10 mouse cellular contexts compared by ENCODE assay signal in the genomic region with DNA sequence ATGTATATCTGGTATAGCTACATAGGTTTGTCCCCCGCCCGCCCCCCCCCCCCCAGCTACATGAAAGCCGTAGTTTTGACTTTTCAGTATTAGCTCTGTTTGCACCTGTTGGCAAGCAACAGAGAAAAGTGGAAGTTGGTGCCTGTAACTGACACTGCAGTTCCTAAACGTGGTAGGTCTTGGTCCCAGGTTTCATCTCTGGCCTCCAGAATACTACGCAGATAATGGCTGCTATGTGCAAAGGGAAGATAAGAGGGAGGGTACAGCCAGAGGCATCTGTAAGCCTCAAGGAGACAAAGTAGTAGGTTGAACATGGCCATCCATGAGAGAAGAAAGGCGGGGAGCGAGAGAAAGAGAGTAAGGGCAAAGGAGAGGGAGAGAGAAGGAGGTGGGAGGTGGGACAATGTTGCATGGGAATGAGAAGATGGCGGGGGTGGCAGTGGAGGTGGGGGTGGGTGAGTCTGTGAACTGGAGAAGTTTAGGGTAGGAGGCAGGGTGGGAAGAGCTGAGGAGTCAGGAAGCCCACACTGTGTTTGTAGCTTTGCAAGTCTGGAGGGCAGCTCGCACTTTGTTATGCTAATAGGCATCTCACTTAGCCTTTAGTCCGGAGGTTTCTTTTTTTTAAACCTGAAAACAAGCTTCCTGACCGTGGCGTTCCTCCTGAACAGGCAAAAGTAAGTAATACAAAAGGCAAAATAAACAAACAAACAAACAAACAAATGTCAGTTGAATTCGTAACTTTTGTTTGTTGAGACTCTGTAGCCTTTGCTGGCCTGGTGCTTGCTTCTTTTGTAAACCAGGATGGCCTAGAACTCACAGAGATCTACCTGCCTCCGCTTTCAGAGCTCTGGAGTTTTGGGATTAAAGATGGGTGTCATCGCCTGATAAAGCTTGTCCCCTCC. TPM values are rescaled to one million over a fixed set of nuclear protein-coding genes. Genes with fewer than 3 reads are reported as not detected.
DNase-seq lines count a peak whose midpoint lies in the region; ATAC-seq lines count a peak whose summit lies in the region.
"Had no signal": no experiment of that assay in that cellular context is flagged by ENCODE, and none has a peak within 500 bp of the region (broad histone marks: within the 10 kb centered on the region; RNA-seq: fewer than 3 reads in every experiment).

Fam169a (plus strand) TSS at position 638 of the 902 bp plus-strand sequence.

- intact Hi-C loops in heart, postnatal 36 days (cut with DNase I) = no loop called here
- intact Hi-C loops in gastrocnemius, postnatal 36 days (cut with DNase I) = no loop called here

- no peaks in the 10 kb centered on the region for H3K36me3 ChIP-seq in heart, embryonic 10.5 days
- H3K36me3 ChIP-seq in midbrain, embryonic 12.5 days = no peaks in the 10 kb centered on the region

- H3K27me3 ChIP-seq in heart, embryonic 10.5 days (ENCODE audit: insufficient read depth, poor library complexity, severe bottlenecking) = no peaks in the 10 kb centered on the region
- peaks cover 16% of the 10 kb centered on the region for H3K27me3 ChIP-seq in midbrain, embryonic 12.5 days

- no peak within 1 kb of the TSS for H3K4me2 ChIP-seq in midbrain, embryonic 12.5 days (replicated peaks)

- 44% methylated on average over 15 of the region's 15 CpGs for WGBS in heart, embryonic 10.5 days
- WGBS in midbrain, embryonic 12.5 days = 31% methylated on average over 15 of the region's 15 CpGs

- peaks cover 19% of the 10 kb centered on the region for H3K4me1 ChIP-seq in heart, embryonic 10.5 days
- H3K4me1 ChIP-seq in midbrain, embryonic 12.5 days = peaks cover 12% of the 10 kb centered on the region

- no peak within 1 kb of the TSS for H3K9ac ChIP-seq in midbrain, embryonic 12.5 days (replicated peaks)

- H3K4me3 ChIP-seq in heart, embryonic 10.5 days = peak within 1 kb of the TSS; percentile 34
- no peak within 1 kb of the TSS for H3K4me3 ChIP-seq in midbrain, embryonic 12.5 days
- H3K4me3 ChIP-seq: myocyte had no signal

- H3K27ac ChIP-seq in heart, embryonic 10.5 days = peak within 1 kb of the TSS; percentile 73
- H3K27ac ChIP-seq in midbrain, embryonic 12.5 days (replicated peaks) = no peak within 1 kb of the TSS

- H3K9me3 ChIP-seq in heart, embryonic 10.5 days = no peaks in the 10 kb centered on the region
- no peaks in the 10 kb centered on the region for H3K9me3 ChIP-seq in midbrain, embryonic 12.5 days

- no peak for ATAC-seq in midbrain, embryonic 12.5 days (ENCODE audit: low FRiP score, low read depth)

- DNase-seq in heart, embryonic 10.5 days (ENCODE audit: low spot score) = no peak
- no peak for DNase-seq in heart, postnatal 36 days
- peak; percentile 81 for DNase-seq in c-Kit-positive CD71-positive TER-119-positive erythroid progenitor cells, embryonic 14.5 days (ENCODE audit: low spot score)
- DNase-seq in layer of hippocampus, postnatal 14 days (ENCODE audit: low spot score in 2 of 2) = no peak
- DNase-seq in gastrocnemius, postnatal 36 days = no peak
- DNase-seq in kidney, adult 18-20 months = no peak
- DNase-seq in adrenal gland, adult (ENCODE audit: inconsistent age in 2 of 2, low spot score in 1 of 2) = no peak

RNA-seq across cellular contexts. Expression of gene Fam169a, which starts in this region (rescaled TPM):
- 12.7 and 16.3 TPM in 2 replicates for polyA plus RNA-seq in heart, embryonic 10.5 days (2016; fragmentation: Nextera tagmentation; extraction: Ambion mirVana)
- under 1 TPM; 0.22 to 0.69 TPM for total RNA-seq in heart, postnatal 36 days (2021)
- 10 to 100 TPM; 35.6 to 37.5 TPM for total RNA-seq in layer of hippocampus, postnatal 14 days (2021)
- polyA plus RNA-seq in midbrain, embryonic 12.5 days (2016; fragmentation: Nextera tagmentation; extraction: Ambion mirVana) = 12.9 and 13.4 TPM in 2 replicates
- total RNA-seq in gastrocnemius, postnatal 36 days (2021) = not detected
- total RNA-seq: gastrocnemius, postnatal 4 days had no signal

Comparison
In these comparisons a context has a peak if more than half of its experiments do, and no peak if none do; other contexts are left out.
1. RNA of gene Fam169a (total RNA-seq): 35.6 to 37.5 TPM in layer of hippocampus, postnatal 14 days; 0.22 to 0.69 TPM in heart, postnatal 36 days and not detected in gastrocnemius, postnatal 36 days; every median in the first group is over 10 times any median in the second.